Mouse (Mus musculus) heart, adult 11 months (tissue): ENCODE measurements at regions not wholly inside any gene's neighbourhood (a gene's known extent, or its start where the extent isn't known, plus 50 kb on each side); places are given as distances from the start of the nearest gene placed in this dataset.

Experiments used
- DNase-seq: peaks from one replicate; pipeline ENCODE4 v3.0.0; 2022

DNA sequence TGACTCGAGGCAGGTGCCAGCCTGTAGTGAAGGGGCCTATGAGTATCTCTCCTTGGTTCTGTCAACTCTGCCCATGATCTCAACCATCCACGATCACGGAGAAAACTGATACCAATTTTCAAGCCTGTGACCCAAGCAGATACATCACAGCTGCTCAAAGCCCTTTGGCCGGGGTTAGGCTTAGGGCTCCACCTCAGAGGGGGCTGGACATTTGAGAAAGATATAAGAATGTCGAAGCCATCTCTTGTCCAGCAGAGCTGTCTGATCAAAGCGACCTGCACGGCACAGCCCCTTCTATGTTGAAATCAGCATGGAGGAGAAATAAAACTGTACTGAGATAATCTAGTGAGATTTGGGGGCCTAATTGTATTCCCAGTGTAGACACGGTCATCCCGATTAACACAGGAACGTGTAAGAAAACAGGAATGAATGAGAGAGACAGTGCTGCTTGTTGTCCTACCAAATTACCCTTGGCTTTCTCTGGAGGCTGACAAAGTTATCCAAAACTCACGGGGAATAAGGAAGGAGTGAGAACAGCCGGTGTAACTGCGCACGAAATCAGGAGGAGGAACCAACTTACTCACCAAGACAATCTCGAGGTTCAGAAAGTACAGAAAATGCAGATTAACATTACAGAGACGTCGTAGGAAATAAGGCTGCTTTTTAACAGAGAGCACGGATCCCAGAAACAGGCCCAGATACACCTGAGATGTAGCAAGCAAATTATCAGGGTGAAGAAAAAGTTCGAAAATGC is 212.7 kb upstream of the Amigo2 start:
- DNase-seq: peak; percentile 79

DNA sequence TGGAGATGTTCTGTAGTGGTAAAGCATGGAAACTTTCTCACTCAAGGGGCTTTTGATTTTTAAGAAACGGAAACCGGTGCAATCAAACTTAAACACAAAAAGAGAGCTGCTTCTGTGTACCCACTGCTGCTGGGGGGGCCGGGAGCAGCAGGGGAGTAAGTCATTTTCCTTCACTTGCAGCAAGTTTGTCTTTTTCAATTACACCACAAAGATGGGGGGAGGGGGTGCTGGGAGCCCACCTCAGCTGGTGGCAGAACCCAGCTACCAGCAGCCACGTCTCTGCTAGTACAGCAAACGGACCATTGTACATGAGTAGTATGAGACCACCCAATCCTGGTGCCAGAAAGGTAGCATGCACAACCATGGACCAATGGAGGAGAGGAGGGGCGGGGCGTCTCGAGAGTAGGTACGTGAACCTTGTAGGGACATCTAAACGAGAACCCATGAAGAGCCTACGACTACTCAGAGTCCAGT is 211.7 kb upstream of the Amigo2 start:
- DNase-seq: peak; percentile 88

DNA sequence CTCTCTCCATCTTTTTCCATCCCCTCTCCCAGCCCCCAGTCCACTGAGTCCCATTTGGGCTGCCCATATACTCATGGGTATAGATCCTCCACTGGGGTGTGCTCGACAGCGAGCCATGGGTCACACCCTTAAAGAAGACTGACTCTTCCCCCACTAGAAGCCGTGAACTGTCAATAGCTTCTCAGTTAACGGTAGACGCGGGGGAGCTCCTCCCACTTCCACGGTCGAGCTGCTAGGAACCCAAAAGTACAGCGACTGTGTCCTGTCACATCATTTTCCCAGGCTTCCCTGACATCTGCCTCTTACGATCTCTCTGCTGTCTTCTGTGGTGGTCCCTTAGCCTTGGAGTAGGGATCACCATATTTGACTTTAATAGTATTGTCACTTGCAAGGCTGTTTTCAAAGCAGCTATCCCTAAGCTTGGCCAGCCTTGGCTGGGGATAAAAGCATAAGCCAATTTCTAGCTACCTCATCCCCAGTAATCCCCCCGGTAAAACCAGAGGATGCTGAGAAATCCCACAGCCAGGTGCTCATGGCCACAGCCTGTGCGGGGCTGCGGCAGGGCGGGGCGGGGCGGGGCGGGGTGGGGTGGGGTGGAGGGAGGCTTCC is 211.2 kb upstream of the Amigo2 start:
- peak; percentile 52 for DNase-seq

DNA sequence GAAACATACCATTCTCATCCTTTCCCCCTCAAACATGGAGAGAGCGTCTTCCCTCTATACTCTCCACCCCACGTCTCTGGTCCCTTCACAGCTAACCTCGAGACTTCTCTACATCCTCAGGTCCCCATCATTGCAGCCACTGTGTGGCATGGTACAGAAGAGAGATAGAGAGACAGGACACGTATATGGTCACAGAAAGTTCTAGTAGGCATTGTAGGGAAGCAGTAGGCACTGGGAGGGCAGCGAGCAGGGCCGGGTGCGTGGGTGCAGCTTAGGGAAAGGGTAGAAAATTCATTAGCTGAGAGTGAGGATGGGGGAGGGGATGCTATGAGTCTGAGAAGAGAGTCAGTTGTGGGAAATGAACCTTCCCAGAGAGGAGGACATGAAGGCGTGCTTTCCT is 210.4 kb upstream of the Amigo2 start:
- DNase-seq: peak; percentile 45

DNA sequence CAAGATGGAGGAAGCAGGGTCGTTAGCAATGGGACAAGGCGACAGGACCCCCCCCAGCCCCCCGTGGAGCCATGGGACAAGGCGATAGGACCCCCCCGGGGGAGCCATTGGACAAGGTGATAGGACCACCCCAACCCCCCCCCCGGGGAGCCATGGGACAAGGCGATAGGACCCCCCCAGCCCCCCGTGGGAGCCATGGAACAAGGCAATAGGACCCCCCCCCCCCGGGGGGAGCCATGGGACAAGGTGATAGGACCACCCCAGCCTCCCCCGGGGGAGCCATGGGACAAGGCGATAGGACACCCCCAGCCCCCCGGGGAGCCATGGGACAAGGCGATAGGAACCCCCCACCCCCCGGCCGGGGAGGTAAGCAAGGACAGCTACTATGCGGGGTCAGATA is 209.9 kb upstream of the Amigo2 start:
- peak; percentile 74 for DNase-seq

DNA sequence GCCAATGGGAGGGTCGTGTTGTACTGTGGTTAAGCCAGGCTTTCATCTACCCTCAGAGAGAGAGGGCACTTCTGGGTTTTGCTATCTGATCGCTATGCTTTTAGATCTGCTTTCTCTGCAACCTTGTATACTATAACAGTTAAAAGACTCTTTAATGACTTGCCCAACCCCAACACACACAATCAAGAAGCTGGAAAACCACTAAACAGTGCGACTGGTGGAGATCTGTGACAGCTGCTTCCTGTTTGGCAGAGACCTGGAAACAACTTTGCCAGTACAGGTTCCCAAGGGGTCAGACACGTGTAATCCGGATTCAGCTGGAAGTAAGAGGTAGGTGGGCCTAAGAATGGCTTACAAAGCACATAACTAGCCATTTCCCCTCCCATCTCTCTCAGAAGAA is 208.6 kb upstream of the Amigo2 start:
- peak; percentile 94 for DNase-seq

DNA sequence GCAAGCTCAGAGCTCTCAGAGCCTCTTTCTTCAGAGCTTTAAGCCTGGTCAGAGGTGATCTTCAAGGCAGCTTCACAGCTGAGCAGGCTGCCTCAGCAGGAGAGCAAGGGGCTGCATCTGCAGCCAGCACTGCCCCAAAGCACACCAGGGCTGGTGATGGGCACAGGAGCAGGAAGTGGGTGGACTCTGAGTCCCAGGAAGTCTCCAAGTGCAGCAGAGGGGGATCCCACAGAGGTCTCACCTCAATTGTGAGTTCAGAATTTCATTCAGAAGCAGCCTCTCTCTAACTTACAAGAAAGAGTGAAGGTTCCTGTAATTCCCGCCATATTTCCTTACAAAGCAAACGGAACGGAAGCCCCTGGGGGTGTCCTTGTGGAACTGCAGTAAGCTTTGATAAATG is 202.6 kb upstream of the Amigo2 start:
- no peak for DNase-seq

DNA sequence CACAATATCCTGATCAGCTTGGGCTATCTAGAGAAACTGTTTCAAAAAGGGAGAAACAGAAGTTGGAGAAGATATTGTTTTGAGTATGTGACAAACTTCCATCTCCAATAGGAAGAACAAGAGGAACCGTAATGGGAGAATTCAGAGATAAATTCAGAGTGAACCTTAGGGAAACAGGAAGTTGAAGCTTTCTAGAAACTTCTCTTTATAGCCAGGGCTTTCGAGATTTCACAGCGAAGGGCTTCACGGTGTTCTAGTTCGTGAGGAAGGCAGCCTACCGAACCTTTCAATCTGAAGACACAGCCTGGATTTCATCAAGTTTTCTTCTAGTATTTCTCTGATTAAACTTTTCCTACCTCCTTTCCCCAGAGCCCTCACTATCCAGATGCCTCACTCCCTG is 201.9 kb upstream of the Amigo2 start:
- DNase-seq: no peak

DNA sequence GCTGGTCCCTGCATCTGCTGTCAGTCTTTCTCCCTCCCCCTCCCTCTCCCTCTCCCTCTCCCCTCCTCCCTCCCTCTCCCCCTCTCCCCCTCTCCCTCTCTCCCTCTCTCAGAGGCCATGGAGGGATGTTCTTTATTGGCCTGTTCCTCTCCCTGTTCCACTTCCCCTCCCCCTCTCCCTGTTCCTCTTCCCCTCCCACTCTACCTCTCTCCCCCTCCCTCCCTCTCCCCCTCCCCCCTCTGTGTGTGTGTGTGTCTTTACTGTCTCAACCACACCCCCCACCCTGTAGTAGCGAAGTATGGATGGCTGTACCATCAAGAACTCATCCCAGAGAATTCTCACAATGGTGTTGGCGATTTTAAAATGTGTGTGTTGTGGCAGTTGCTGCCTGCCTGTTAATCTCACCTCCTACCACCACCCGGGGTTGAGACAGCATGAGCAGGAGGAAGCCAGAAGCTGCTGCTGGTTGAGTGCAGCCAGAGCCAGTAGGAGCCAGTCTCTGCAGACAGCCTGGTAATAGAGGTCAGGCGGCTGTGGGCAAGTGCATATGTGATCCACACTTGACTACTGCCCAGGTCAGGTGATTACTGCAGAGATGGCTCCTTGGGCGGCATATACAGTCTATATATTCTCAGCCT is 201.3 kb upstream of the Amigo2 start:
- DNase-seq: no peak

DNA sequence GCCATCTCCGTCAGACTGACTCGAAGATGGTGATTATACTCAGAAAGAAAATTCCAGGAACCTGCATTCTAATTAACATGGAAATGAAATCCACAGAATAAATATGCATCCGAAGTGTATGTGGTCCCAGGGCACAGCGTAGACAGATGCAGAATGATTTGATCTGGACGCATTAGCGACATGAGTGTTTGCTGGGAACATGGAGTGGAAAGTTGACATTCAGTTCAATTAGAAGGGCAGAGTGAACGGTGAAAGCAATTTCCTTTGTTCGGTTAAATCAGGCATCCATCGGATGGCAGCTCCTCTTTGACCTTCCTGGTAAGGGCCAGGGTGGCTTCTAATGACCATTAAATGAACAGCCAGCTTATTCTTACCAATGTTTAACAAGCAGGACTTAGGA is 199.1 kb upstream of the Amigo2 start:
- DNase-seq: no peak

DNA sequence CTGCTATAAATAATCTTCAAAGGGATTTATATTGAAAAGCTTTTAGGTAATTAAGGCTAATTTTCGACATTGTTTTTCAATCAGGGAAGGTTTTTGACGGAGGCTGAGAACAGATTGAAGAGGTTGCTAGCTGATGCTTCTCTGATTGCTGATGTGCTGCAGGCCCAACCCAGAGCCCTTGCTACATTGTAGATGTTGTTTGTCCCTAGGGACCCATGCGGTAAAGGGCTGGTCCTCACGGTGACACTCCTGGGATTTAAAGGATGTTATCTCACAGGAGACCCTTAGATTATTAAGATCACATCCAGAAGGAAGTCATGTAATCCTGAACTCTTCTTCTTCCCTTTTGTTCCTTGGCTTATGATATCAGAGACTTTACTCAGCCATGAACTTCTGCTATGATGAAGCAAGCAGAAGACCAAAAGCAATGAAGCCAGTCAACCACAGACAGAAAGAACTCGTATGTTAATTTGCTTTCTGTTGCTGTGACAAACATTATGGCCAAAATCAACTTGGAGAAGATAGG is 191.2 kb upstream of the Amigo2 start:
- DNase-seq: no peak
